Mouse (Mus musculus) WW6 (cell line): ENCODE data around the gene Hist1h3d.
"Not testable (repeated sequence)": the region's sequence is repeated elsewhere in the genome, so short reads cannot be mapped to it uniquely, and the experiment has no call there.

Source experiments
- DNase-seq: peaks from one replicate; pipeline ENCODE4 v3.0.0-alpha.2; 2013; ENCODE audit warnings: low read depth, low spot score

The Hist1h3d gene

GRCm38 (mm10) chr13:23585029-23585441 lies 9.5 kb downstream of the Hist1h3d start:
- DNase-seq, result no peak

GRCm38 (mm10) chr13:23585442-23586098 lies 10.0 kb downstream of the Hist1h3d start:
- not testable (repeated sequence) for DNase-seq

GRCm38 (mm10) chr13:23586099-23586939 lies 10.8 kb downstream of the Hist1h3d start:
- DNase-seq, result no peak

- no peak for DNase-seq
Measured at GRCm38 (mm10) chr13:23586940-23587225, 11.3 kb downstream of the Hist1h3d start.

- no peak for DNase-seq
Measured at GRCm38 (mm10) chr13:23591206-23591605, 15.6 kb downstream of the Hist1h3d start.

GRCm38 (mm10) chr13:23591886-23592285 lies 16.3 kb downstream of the Hist1h3d start:
- not testable (repeated sequence) for DNase-seq

GRCm38 (mm10) chr13:23592614-23593013 lies 17.1 kb downstream of the Hist1h3d start:
- DNase-seq, result no peak

GRCm38 (mm10) chr13:23593051-23593770 lies 17.6 kb downstream of the Hist1h3d start:
- no peak for DNase-seq

- no peak for DNase-seq
Measured at GRCm38 (mm10) chr13:23595185-23595584, 19.6 kb downstream of the Hist1h3d start.

GRCm38 (mm10) chr13:23595622-23596372 lies 20.2 kb downstream of the Hist1h3d start:
- DNase-seq, result no peak

- no peak for DNase-seq
Measured at GRCm38 (mm10) chr13:23597957-23598356, 22.4 kb downstream of the Hist1h3d start.

GRCm38 (mm10) chr13:23603182-23603699 lies 27.7 kb downstream of the Hist1h3d start:
- no peak for DNase-seq

- DNase-seq, result no peak
Measured at GRCm38 (mm10) chr13:23604452-23604851, 28.9 kb downstream of the Hist1h3d start.

GRCm38 (mm10) chr13:23605052-23605451 lies 29.5 kb downstream of the Hist1h3d start:
- DNase-seq, result no peak

GRCm38 (mm10) chr13:23609209-23609608 lies 33.6 kb downstream of the Hist1h3d start:
- DNase-seq, result no peak

GRCm38 (mm10) chr13:23609844-23610243 lies 34.3 kb downstream of the Hist1h3d start:
- DNase-seq, result no peak

- no peak for DNase-seq
Measured at GRCm38 (mm10) chr13:23610393-23610792, 34.8 kb downstream of the Hist1h3d start.

GRCm38 (mm10) chr13:23611638-23612037 lies 36.1 kb downstream of the Hist1h3d start:
- no peak for DNase-seq

- no peak for DNase-seq
Measured at GRCm38 (mm10) chr13:23620056-23620732, 44.6 kb downstream of the Hist1h3d start.

- no peak for DNase-seq
Measured at GRCm38 (mm10) chr13:23620733-23621531, 45.4 kb downstream of the Hist1h3d start, which contains the start of gene Hist1h2be. Hist1h2be (minus strand) TSS chr13:23621124.
